Mouse (Mus musculus) stomach, postnatal 0 days (tissue): ENCODE data around the gene Pde2a. TPM values are rescaled to one million over a fixed set of nuclear protein-coding genes. Genes with fewer than 3 reads are reported as not detected.
A peak's percentile ranks its signal among the peaks of the same experiment; 100 is the strongest.

Source experiments
- ATAC-seq: fragments of 200-750 bp; cut with Nextera tagmentation; 2 replicates; pipeline ENCODE4 v1.8.0; 2017; ENCODE audit not compliant: low FRiP score, low TSS enrichment
- DNase-seq: peaks from one replicate; pipeline ENCODE4 v3.0.0-alpha.2; 2016; ENCODE audit warnings: low spot score
- H3K27ac ChIP-seq: fragments of 300-500 bp; sonication (generic); replicated peaks from 2 replicates; pipeline ENCODE4 v1.5.1; 2014; ENCODE audit warnings: mild to moderate bottlenecking, control low read depth
- H3K27me3 ChIP-seq: fragments of 300-500 bp; sonication (generic); 2 replicates; pipeline ENCODE4 v1.6.1; 2014; ENCODE audit warnings: low read length; ENCODE audit not compliant: control insufficient read depth, insufficient read depth
- H3K36me3 ChIP-seq: fragments of 300-500 bp; sonication (generic); 2 replicates; pipeline ENCODE4 v1.6.1; 2014; ENCODE audit warnings: low read length, mixed read lengths; ENCODE audit not compliant: control insufficient read depth, insufficient read depth
- H3K4me1 ChIP-seq: fragments of 300-500 bp; sonication (generic); replicated peaks from 2 replicates; pipeline ENCODE4 v1.6.1; 2014; ENCODE audit warnings: antibody characterized with exemption; ENCODE audit not compliant: control insufficient read depth, insufficient read depth
- H3K4me2 ChIP-seq: fragments of 300-500 bp; sonication (generic); replicated peaks from 2 replicates; pipeline ENCODE4 v1.6.1; 2014; ENCODE audit warnings: low read depth, mild to moderate bottlenecking, control low read depth, moderate library complexity
- H3K4me3 ChIP-seq: fragments of 300-500 bp; sonication (generic); 2 replicates; pipeline ENCODE4 v1.5.1; 2014; ENCODE audit warnings: low read depth, low read length, control low read depth
- H3K9ac ChIP-seq: fragments of 300-500 bp; sonication (generic); 2 replicates; pipeline ENCODE4 v1.6.1; 2014; ENCODE audit warnings: mild to moderate bottlenecking, low read length, control low read depth, mixed read lengths
- H3K9me3 ChIP-seq: fragments of 300-500 bp; sonication (generic); 2 replicates; pipeline ENCODE4 v1.6.1; 2016; ENCODE audit warnings: low read length; ENCODE audit not compliant: control insufficient read depth
- CTCF ChIP-seq: IDR thresholded peaks from 2 replicates; pipeline ENCODE4 v1.5.1; 2016; ENCODE audit warnings: antibody characterized with exemption, low read depth, mild to moderate bottlenecking, moderate library complexity
- EP300 ChIP-seq: optimal IDR thresholded peaks from 2 replicates; pipeline ENCODE3; 2016; ENCODE audit warnings: antibody characterized with exemption
- WGBS: fragments of 180-500 bp; shearing (Covaris S2); extraction: QIAGEN DNeasy Blood & Tissue Kit; methylation state at CpG from one replicate; pipeline ENCODE4 v1.1.7; 2014; 5-methylcytosine and 5-hydroxymethylcytosine counted together
- polyA plus RNA-seq: library from polyadenylated mRNA; unstranded; fragments of >200 nt; fragmentation: Nextera tagmentation; extraction: Ambion mirVana; gene quantifications from 2 replicates; pipeline ENCODE4 v1.2.1, GENCODE M21; 2015

The Pde2a gene
- polyA plus RNA-seq, 1 experiment from 2014 or later: 9.2 TPM

GRCm38 (mm10) chr7:101535102-101535501 lies 113.6 kb downstream of the Pde2a start:
- H3K27me3 ChIP-seq: no peaks in the 10 kb centered on the region
- WGBS: 35% methylated on average over 10 of the region's 10 CpGs
- H3K4me2 ChIP-seq: no peak overlapping the region
- ATAC-seq (no peak), DNase-seq (no peak)
- H3K27ac ChIP-seq: no peak overlapping the region
- H3K9ac ChIP-seq: no peak overlapping the region
- no peak for TF ChIP-seq EP300
- TF ChIP-seq CTCF: no peak
- 0 out of 2 replicates have a peak, but pooled peaks cover 2% of the 10 kb centered on the region for H3K4me1 ChIP-seq
- H3K4me3 ChIP-seq: no peak overlapping the region
- H3K9me3 ChIP-seq: no peaks in the 10 kb centered on the region
- no peaks in the 10 kb centered on the region for H3K36me3 ChIP-seq

- Histone ChIP-seq H3K9ac (no peak overlapping the region), H3K4me1 (0 out of 2 replicates have a peak, but pooled peaks cover 2% of the 10 kb centered on the region), H3K27me3 (no peaks in the 10 kb centered on the region), H3K4me2 (no peak overlapping the region), H3K36me3 (no peaks in the 10 kb centered on the region), H3K4me3 (no peak overlapping the region), H3K9me3 (no peaks in the 10 kb centered on the region), H3K27ac (no peak overlapping the region)
- DNase-seq (no peak), ATAC-seq (no peak)
- WGBS: 59% methylated on average over 5 of the region's 5 CpGs
- TF ChIP-seq CTCF: no peak
These were observed 114.0 kb downstream of the Pde2a start for GRCm38 (mm10) chr7:101535517-101535916.

DNA sequence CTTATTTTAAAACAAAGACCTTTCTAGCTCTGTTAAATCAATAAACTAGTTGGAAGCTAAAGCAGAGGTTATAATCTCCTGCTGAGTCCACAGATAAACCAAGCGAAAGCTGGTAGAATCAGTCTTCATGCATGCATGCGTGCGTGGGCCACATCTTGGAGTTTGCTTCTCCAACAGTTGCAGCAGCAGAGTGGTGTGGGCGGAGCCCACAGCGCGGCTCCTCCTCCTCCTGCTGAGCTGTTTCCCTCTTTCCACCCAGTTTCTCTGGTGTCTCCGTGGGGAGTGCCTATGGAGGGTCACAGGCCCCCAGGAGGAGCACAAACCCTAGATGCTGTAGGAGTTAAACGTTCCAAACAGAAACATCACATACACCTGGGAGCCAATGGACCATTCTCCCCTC lies 116.0 kb downstream of the Pde2a start:
- no peak overlapping the region for H3K4me3 ChIP-seq
- no peak overlapping the region; the same call in 1 of the 2 replicates for H3K4me2 ChIP-seq
- DNase-seq (no peak), ATAC-seq (0 out of 2 replicates have a peak, but pooled peaks have one; percentile 12)
- H3K27ac ChIP-seq: peak overlapping the region; percentile 5; the same call in 1 of the 2 replicates
- H3K36me3 ChIP-seq: no peaks in the 10 kb centered on the region
- H3K9me3 ChIP-seq: no peaks in the 10 kb centered on the region
- TF ChIP-seq EP300 (no peak), CTCF (no peak)
- no peaks in the 10 kb centered on the region for H3K27me3 ChIP-seq
- no peak overlapping the region for H3K9ac ChIP-seq
- 40% methylated on average over 8 of the region's 8 CpGs for WGBS
- 0 out of 2 replicates have a peak, but pooled peaks cover 2% of the 10 kb centered on the region for H3K4me1 ChIP-seq

GRCm38 (mm10) chr7:101538141-101538933 lies 116.8 kb downstream of the Pde2a start:
- TF ChIP-seq CTCF: peak; percentile 75
- TF ChIP-seq EP300: no peak
- Histone ChIP-seq H3K27ac (no peak overlapping the region), H3K4me2 (no peak overlapping the region; the same call in 1 of the 2 replicates), H3K4me1 (0 out of 2 replicates have a peak, but pooled peaks cover 2% of the 10 kb centered on the region), H3K9me3 (no peaks in the 10 kb centered on the region), H3K4me3 (no peak overlapping the region), H3K9ac (no peak overlapping the region), H3K36me3 (no peaks in the 10 kb centered on the region), H3K27me3 (no peaks in the 10 kb centered on the region)
- ATAC-seq (peak; percentile 69; the same call in 1 of the 2 replicates), DNase-seq (peak; percentile 23)
- WGBS: 24% methylated on average over 14 of the region's 14 CpGs

DNA sequence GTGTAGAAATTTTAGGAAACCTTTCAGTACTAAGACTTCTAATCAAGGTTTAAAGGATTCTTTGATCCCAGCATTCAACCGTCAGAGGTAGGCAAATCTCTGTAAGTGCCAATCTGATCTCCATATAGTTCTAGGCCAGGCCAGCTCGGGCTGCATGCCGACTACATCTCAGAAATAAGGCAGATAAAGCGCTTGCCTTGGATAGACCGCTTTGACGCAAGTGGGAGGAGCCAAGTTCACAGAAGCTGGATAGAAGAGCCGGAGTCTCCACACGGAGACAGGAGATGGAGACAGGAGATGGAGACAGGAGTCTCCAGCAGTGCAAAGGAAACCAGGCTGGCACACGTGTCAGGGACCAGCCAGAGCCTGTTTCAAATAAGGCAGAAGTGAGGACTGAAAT lies 118.3 kb downstream of the Pde2a start:
- Histone ChIP-seq H3K4me1 (0 out of 2 replicates have a peak, but pooled peaks cover 2% of the 10 kb centered on the region), H3K4me3 (no peak overlapping the region), H3K9ac (no peak overlapping the region), H3K36me3 (no peaks in the 10 kb centered on the region), H3K27me3 (no peaks in the 10 kb centered on the region), H3K4me2 (no peak overlapping the region), H3K27ac (no peak overlapping the region), H3K9me3 (no peaks in the 10 kb centered on the region)
- ATAC-seq: no peak
- TF ChIP-seq EP300 (no peak), CTCF (no peak)
- no peak for DNase-seq
- WGBS: 48% methylated on average over 9 of the region's 9 CpGs

GRCm38 (mm10) chr7:101540684-101541083 lies 119.2 kb downstream of the Pde2a start:
- Histone ChIP-seq H3K27me3 (no peaks in the 10 kb centered on the region), H3K4me3 (no peak overlapping the region), H3K4me2 (no peak overlapping the region), H3K36me3 (no peaks in the 10 kb centered on the region), H3K9me3 (no peaks in the 10 kb centered on the region), H3K4me1 (0 out of 2 replicates have a peak, but pooled peaks cover 2% of the 10 kb centered on the region), H3K9ac (no peak overlapping the region), H3K27ac (no peak overlapping the region)
- TF ChIP-seq EP300: no peak
- TF ChIP-seq CTCF: no peak
- ATAC-seq (no peak), DNase-seq (no peak)
- WGBS: 62% methylated on average over 5 of the region's 5 CpGs
